Mouse (Mus musculus) cerebellum, adult 2 months (tissue): ENCODE measurements at regions not wholly inside any gene's neighbourhood (a gene's known extent, or its start where the extent isn't known, plus 50 kb on each side); places are given as distances from the start of the nearest gene placed in this dataset.

Source experiments
- CTCF ChIP-seq: fragments of 200-500 bp; IDR thresholded peaks from 2 replicates; pipeline ENCODE4 v1.5.1; 2011; ENCODE audit warnings: low read depth, mild to moderate bottlenecking, control low read depth, low read length, moderate library complexity, borderline replicate concordance; ENCODE audit not compliant: insufficient read depth
- POLR2A ChIP-seq: fragments of 200-500 bp; IDR thresholded peaks from 2 replicates; pipeline ENCODE4 v1.6.1; 2011; ENCODE audit warnings: low read length, control low read depth, borderline replicate concordance; ENCODE audit not compliant: insufficient read depth

DNA sequence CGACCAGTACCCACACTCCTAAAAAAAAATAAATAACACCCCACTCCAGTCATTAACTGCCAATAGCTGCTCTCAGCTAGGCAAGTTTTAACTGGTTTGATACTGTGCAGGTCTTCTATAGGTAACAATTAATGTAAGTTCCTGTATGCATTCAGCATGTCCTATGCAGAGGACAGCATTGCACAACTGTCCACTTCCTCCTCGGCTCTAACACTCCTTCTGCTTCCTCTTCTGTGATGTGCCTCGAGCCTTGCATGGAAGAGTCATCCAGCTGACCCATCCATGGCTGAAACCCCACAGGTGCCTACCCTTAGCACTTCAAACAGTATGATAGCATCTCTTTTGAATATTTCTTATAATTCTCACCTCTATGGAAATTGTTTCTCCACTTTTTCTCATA is 449.4 kb upstream of the Rag2 start:
- TF ChIP-seq POLR2A (no peak), CTCF (no peak)
